Comparison of ENCODE assay signal across 1 mouse cellular context in the genomic region with DNA sequence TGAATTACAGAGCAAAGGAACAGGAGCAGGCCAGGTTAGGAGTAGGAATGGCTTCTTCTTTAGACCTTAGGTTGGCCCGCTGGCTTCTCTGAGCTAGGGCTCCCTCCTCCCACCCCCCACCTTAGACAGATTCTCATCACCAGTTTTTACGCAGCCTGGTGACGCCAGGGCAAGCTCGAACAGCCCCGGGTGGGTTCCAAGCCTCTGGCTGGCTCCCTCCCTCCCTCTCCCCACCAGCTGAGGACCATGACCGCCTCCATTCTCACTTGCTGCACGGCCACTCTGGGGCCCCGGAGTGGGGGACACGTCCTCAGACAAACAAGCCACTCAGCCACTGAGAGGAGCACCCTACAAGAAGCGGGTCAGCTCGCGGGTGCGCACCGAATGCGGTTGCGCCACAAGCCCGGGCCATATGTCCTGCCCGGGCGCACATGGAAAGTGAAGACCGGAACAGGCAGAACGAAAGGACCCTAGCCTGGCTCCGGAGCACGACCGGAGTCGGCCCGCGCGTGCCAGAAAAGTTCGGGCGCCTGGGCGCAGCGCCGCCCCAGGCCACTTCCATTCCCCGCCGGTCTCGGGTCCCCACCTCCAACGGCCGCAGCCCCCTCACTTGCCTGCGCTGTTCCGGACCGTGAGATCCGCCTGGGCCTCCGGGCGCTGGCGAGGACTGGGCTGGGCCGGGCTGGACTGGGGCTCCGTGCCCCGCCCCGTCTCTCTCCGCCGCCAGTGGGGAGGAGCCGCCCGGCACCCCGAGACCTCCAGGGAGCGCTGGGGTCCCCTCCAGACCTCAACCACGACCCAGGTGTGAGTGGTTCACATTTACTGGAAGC.
TF ChIP-seq lines count a peak whose summit lies in the region.

No protein-coding gene starts in this region.

TF ChIP-seq in C2C12, 6 proteins besides CTCF, POLR2A, EP300 and RAD21 (continued from another document):
- no peak for TF ChIP-seq CEBPB (IDR thresholded peaks at IDR 0.05; ENCODE audit: low read depth)
